Mouse (Mus musculus) CD4-positive, CD25-positive, alpha-beta regulatory T cell, adult 2 months (primary cell): ENCODE measurements around the gene Klk12.

Source experiments
- DNase-seq: peaks from one replicate; pipeline ENCODE4 v3.0.0-alpha.2; 2012; ENCODE audit warnings: low read depth, low spot score

The Klk12 gene

GRCm38 (mm10) chr7:43796355-43796754 is 27.7 kb downstream of the Klk12 start:
- DNase-seq: no peak

GRCm38 (mm10) chr7:43797333-43797769 is 28.7 kb downstream of the Klk12 start, which contains the start of gene Klk8:
Gene Klk8, plus strand, starts transcription at chr7:43797577.
- DNase-seq: peak; percentile 74

- peak; percentile 62 for DNase-seq
Measured at GRCm38 (mm10) chr7:43797844-43798462, 29.3 kb downstream of the Klk12 start.

- no peak for DNase-seq
Measured at GRCm38 (mm10) chr7:43799876-43800275, 31.2 kb downstream of the Klk12 start.

- no peak for DNase-seq
Measured at GRCm38 (mm10) chr7:43810994-43811393, 42.3 kb downstream of the Klk12 start, which contains the start of gene Klk7. Gene Klk7, plus strand, starts transcription at chr7:43811294.

GRCm38 (mm10) chr7:43815211-43815610 is 46.5 kb downstream of the Klk12 start:
- DNase-seq: no peak

- no peak for DNase-seq
Measured at GRCm38 (mm10) chr7:43816746-43817145, 48.0 kb downstream of the Klk12 start.

GRCm38 (mm10) chr7:43821581-43821980 is 52.9 kb downstream of the Klk12 start:
- no peak for DNase-seq
